Mouse (Mus musculus) bone marrow, adult 2 months (tissue): ENCODE data around the gene Thap12.

Source experiments
- CTCF ChIP-seq: fragments of 200-500 bp; IDR thresholded peaks from 2 replicates; pipeline ENCODE4 v1.5.1; 2011; ENCODE audit warnings: low read length, control low read depth; ENCODE audit not compliant: control insufficient read depth, insufficient read depth
- POLR2A ChIP-seq: fragments of 200-500 bp; IDR thresholded peaks from 2 replicates; pipeline ENCODE4 v1.6.1; 2011; ENCODE audit warnings: low read depth, mild to moderate bottlenecking, control low read depth, low read length, borderline replicate concordance; ENCODE audit not compliant: control insufficient read depth

DNA sequence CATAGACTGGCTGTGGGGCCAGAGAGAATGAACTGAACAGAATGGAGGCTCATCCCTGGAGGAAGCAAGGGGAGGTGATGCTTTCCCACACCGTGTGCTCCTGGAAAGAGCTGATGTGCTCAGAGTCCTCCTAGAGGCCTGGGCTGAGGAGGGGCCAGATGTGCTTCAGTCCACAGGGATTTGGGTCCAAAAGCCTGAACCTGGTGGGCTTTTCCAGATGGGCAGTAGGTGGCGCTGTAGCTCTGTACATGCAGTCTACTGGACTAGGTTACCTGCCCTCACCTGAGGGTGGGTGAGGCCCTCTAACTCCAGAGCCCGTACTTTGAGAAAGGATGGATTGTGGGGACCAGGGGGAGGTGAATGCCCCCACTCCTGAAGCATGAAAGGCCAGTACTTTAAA lies 40.4 kb downstream of the Thap12 start:
- TF ChIP-seq CTCF (peak; percentile 77), POLR2A (no peak)
